Mouse (Mus musculus) ES-CJ7 (cell line): ENCODE measurements at regions not wholly inside any gene's neighbourhood (a gene's known extent, or its start where the extent isn't known, plus 50 kb on each side); places are given as distances from the start of the nearest gene placed in this dataset.
"Not testable (repeated sequence)": the region's sequence is repeated elsewhere in the genome, so short reads cannot be mapped to it uniquely, and the experiment has no call there.

Experiments
- DNase-seq: peaks from one replicate; pipeline ENCODE4 v3.0.0; 2011; ENCODE audit warnings: low read depth, low spot score

GRCm38 (mm10) chr17:6853641-6854040 lies 71.1 kb upstream of the Ezr start:
- DNase-seq, result no peak

GRCm38 (mm10) chr17:6852177-6852947 lies 69.8 kb upstream of the Ezr start:
- no peak for DNase-seq

- no peak for DNase-seq
Measured at GRCm38 (mm10) chr17:6850513-6850912, 67.9 kb upstream of the Ezr start.

- not testable (repeated sequence) for DNase-seq
Measured at GRCm38 (mm10) chr17:6841781-6842465, 59.3 kb upstream of the Ezr start.

GRCm38 (mm10) chr17:6835333-6835916 lies 52.8 kb upstream of the Ezr start:
- peak; percentile 1 for DNase-seq
